Mouse (Mus musculus): ENCODE measurements at regions not wholly inside any gene's neighbourhood (a gene's known extent, or its start where the extent isn't known, plus 50 kb on each side); places are given as distances from the start of the nearest gene placed in this dataset.

GRCm38 (mm10) chr19:18146494-18146893 is 309.1 kb upstream of the Pcsk5 start:
- ATAC-seq, result no peak

GRCm38 (mm10) chr19:18130936-18131335 is 293.5 kb upstream of the Pcsk5 start:
- Histone ChIP-seq H3K36me3 (ENCODE audit: insufficient read depth, low read length) (no peaks in the 10 kb centered on the region), H3K27me3 (replicated peaks; ENCODE audit: insufficient read depth, low read length) (no peaks in the 10 kb centered on the region), H3K4me3 (ENCODE audit: low read depth, low read length) (no peak overlapping the region), H3K9me3 (ENCODE audit: low read length) (no peaks in the 10 kb centered on the region), H3K4me1 (ENCODE audit: insufficient read depth, low read depth, low read length) (no peaks in the 10 kb centered on the region), H3K9ac (replicated peaks; ENCODE audit: low read depth) (no peak overlapping the region), H3K4me2 (replicated peaks; ENCODE audit: low read depth, low read length) (no peak overlapping the region), H3K27ac (ENCODE audit: low read length) (no peak overlapping the region)
- no peak for DNase-seq (ENCODE audit: low spot score)
- no peak for ATAC-seq
- TF ChIP-seq EP300 (IDR thresholded peaks at IDR 0.05) (no peak), CTCF (IDR thresholded peaks at IDR 0.05) (no peak)
- 83% methylated on average over 3 of the region's 3 CpGs for WGBS

More at GRCm38 (mm10) chr19:18146494-18146893, 309.1 kb upstream of the Pcsk5 start:
- H3K9ac ChIP-seq (replicated peaks; ENCODE audit: low read depth), result no peak overlapping the region
- H3K4me2 ChIP-seq (replicated peaks; ENCODE audit: low read depth, low read length), result no peak overlapping the region
- TF ChIP-seq CTCF (IDR thresholded peaks at IDR 0.05) (no peak), EP300 (IDR thresholded peaks at IDR 0.05) (no peak)
- no peak for DNase-seq (ENCODE audit: low spot score)
- no peak overlapping the region for H3K4me3 ChIP-seq (ENCODE audit: low read depth, low read length)
- no peaks in the 10 kb centered on the region for H3K9me3 ChIP-seq (ENCODE audit: low read length)
- no peak overlapping the region for H3K27ac ChIP-seq (ENCODE audit: low read length)
- no peaks in the 10 kb centered on the region for H3K36me3 ChIP-seq (ENCODE audit: insufficient read depth, low read length)
- H3K27me3 ChIP-seq (replicated peaks; ENCODE audit: insufficient read depth, low read length), result no peaks in the 10 kb centered on the region
- 74% methylated on average over 3 of the region's 3 CpGs for WGBS
- H3K4me1 ChIP-seq (ENCODE audit: insufficient read depth, low read depth, low read length), result no peaks in the 10 kb centered on the region

GRCm38 (mm10) chr19:18128786-18129185 is 291.4 kb upstream of the Pcsk5 start:
- Histone ChIP-seq H3K4me2 (replicated peaks; ENCODE audit: low read depth, low read length) (no peak overlapping the region), H3K36me3 (ENCODE audit: insufficient read depth, low read length) (no peaks in the 10 kb centered on the region), H3K9ac (replicated peaks; ENCODE audit: low read depth) (no peak overlapping the region), H3K4me1 (ENCODE audit: insufficient read depth, low read depth, low read length) (no peaks in the 10 kb centered on the region), H3K4me3 (ENCODE audit: low read depth, low read length) (no peak overlapping the region), H3K27me3 (replicated peaks; ENCODE audit: insufficient read depth, low read length) (no peaks in the 10 kb centered on the region), H3K27ac (ENCODE audit: low read length) (no peak overlapping the region), H3K9me3 (ENCODE audit: low read length) (no peaks in the 10 kb centered on the region)
- peak; percentile 79 for DNase-seq (ENCODE audit: low spot score)
- no peak for ATAC-seq
- WGBS, result 69% methylated on average over 2 of the region's 2 CpGs
- no peak for TF ChIP-seq EP300 (IDR thresholded peaks at IDR 0.05)
- no peak for TF ChIP-seq CTCF (IDR thresholded peaks at IDR 0.05)

GRCm38 (mm10) chr19:18106236-18106635 is 268.8 kb upstream of the Pcsk5 start:
- Histone ChIP-seq H3K27me3 (replicated peaks; ENCODE audit: insufficient read depth, low read length) (no peaks in the 10 kb centered on the region), H3K9me3 (ENCODE audit: low read length) (no peaks in the 10 kb centered on the region), H3K36me3 (ENCODE audit: insufficient read depth, low read length) (no peaks in the 10 kb centered on the region), H3K4me1 (ENCODE audit: insufficient read depth, low read depth, low read length) (no peaks in the 10 kb centered on the region), H3K4me3 (ENCODE audit: low read depth, low read length) (no peak overlapping the region), H3K4me2 (replicated peaks; ENCODE audit: low read depth, low read length) (no peak overlapping the region), H3K9ac (replicated peaks; ENCODE audit: low read depth) (no peak overlapping the region), H3K27ac (ENCODE audit: low read length) (no peak overlapping the region)
- no peak for TF ChIP-seq CTCF (IDR thresholded peaks at IDR 0.05)
- TF ChIP-seq EP300 (IDR thresholded peaks at IDR 0.05), result no peak
- DNase-seq (ENCODE audit: low spot score) (no peak), ATAC-seq (no peak)
- WGBS, result 59% methylated on average over 6 of the region's 6 CpGs

- Histone ChIP-seq H3K27ac (ENCODE audit: low read length) (no peak overlapping the region), H3K36me3 (ENCODE audit: insufficient read depth, low read length) (no peaks in the 10 kb centered on the region), H3K9me3 (ENCODE audit: low read length) (no peaks in the 10 kb centered on the region), H3K4me3 (ENCODE audit: low read depth, low read length) (no peak overlapping the region), H3K4me2 (replicated peaks; ENCODE audit: low read depth, low read length) (no peak overlapping the region), H3K4me1 (ENCODE audit: insufficient read depth, low read depth, low read length) (no peaks in the 10 kb centered on the region), H3K9ac (replicated peaks; ENCODE audit: low read depth) (no peak overlapping the region), H3K27me3 (replicated peaks; ENCODE audit: insufficient read depth, low read length) (no peaks in the 10 kb centered on the region)
- WGBS, result 93% methylated on average over 2 of the region's 2 CpGs
- TF ChIP-seq CTCF (IDR thresholded peaks at IDR 0.05), result no peak
- TF ChIP-seq EP300 (IDR thresholded peaks at IDR 0.05), result no peak
- DNase-seq (ENCODE audit: low spot score) (no peak), ATAC-seq (no peak)
These were observed 267.2 kb upstream of the Pcsk5 start for GRCm38 (mm10) chr19:18104590-18104989.

- Histone ChIP-seq H3K27me3 (replicated peaks; ENCODE audit: insufficient read depth, low read length) (no peaks in the 10 kb centered on the region), H3K4me2 (replicated peaks; ENCODE audit: low read depth, low read length) (no peak overlapping the region), H3K9me3 (ENCODE audit: low read length) (no peaks in the 10 kb centered on the region), H3K27ac (ENCODE audit: low read length) (no peak overlapping the region), H3K4me3 (ENCODE audit: low read depth, low read length) (no peak overlapping the region), H3K9ac (replicated peaks; ENCODE audit: low read depth) (no peak overlapping the region), H3K4me1 (ENCODE audit: insufficient read depth, low read depth, low read length) (no peaks in the 10 kb centered on the region), H3K36me3 (ENCODE audit: insufficient read depth, low read length) (no peaks in the 10 kb centered on the region)
- ATAC-seq, result no peak; the same call in 1 of the 2 replicates
- WGBS, result 24% methylated on average over 4 of the region's 4 CpGs
- peak; percentile 18 for DNase-seq (ENCODE audit: low spot score)
- no peak for TF ChIP-seq EP300 (IDR thresholded peaks at IDR 0.05)
- TF ChIP-seq CTCF (IDR thresholded peaks at IDR 0.05), result no peak
These were observed 264.2 kb upstream of the Pcsk5 start for GRCm38 (mm10) chr19:18101423-18102341.

All from lung, postnatal 0 days (tissue).